Comparison of ENCODE assay signal across 32 mouse cellular contexts in genomic region chr13:98809087-98809486, GRCm38 (mm10). TPM values are rescaled to one million over a fixed set of nuclear protein-coding genes. Genes with fewer than 3 reads are reported as not detected.
DNase-seq lines count a peak whose midpoint lies in the region; ATAC-seq and TF ChIP-seq lines count a peak whose summit lies in the region.
"Had no signal": no experiment of that assay in that cellular context is flagged by ENCODE, and none has a peak within 500 bp of the region (broad histone marks: within the 10 kb centered on the region; RNA-seq: fewer than 3 reads in every experiment).

No protein-coding gene starts in this region.

- peak; percentile 28 for TF ChIP-seq CTCF in intestine, postnatal 0 days (IDR thresholded peaks at IDR 0.05; ENCODE audit: low read depth)
- peak; percentile 33 for TF ChIP-seq CTCF in Patski (IDR thresholded peaks at IDR 0.05)

- no peak overlapping the region for H3K27ac ChIP-seq in intestine, postnatal 0 days (ENCODE audit: low read depth, low read length)
- H3K27ac ChIP-seq in intestine, embryonic 15.5 days, result no peak overlapping the region
- H3K27ac ChIP-seq in liver, embryonic 13.5 days, result no peak overlapping the region
- no peak overlapping the region for H3K27ac ChIP-seq in liver, embryonic 11.5 days (ENCODE audit: low read depth, low read length)
- peak overlapping the region; percentile 51 for H3K27ac ChIP-seq in macrophage
- H3K27ac ChIP-seq: embryonic facial prominence, embryonic 13.5 days; forebrain, embryonic 12.5 days; heart, embryonic 13.5 days; hindbrain, embryonic 10.5 days; hindbrain, embryonic 15.5 days; limb, embryonic 13.5 days; midbrain, embryonic 12.5 days; neural tube, embryonic 12.5 days had no signal

- 0 out of 2 replicates have a peak, but pooled peaks cover 3% of the 10 kb centered on the region for H3K4me1 ChIP-seq in intestine, postnatal 0 days (replicated peaks; ENCODE audit: control insufficient read depth, insufficient read depth, low read length)
- H3K4me1 ChIP-seq in intestine, embryonic 15.5 days (replicated peaks), result 0 out of 2 replicates have a peak, but pooled peaks cover 5% of the 10 kb centered on the region
- peaks cover 40% of the 10 kb centered on the region for H3K4me1 ChIP-seq in liver, embryonic 13.5 days (replicated peaks)
- peaks cover 13% of the 10 kb centered on the region for H3K4me1 ChIP-seq in liver, embryonic 11.5 days (replicated peaks; ENCODE audit: control insufficient read depth, insufficient read depth, low read length)

- POLR2A ChIA-PET in Patski (lab: Charles Lee), result no interaction called here

- no peak overlapping the region for H3K9ac ChIP-seq in intestine, postnatal 0 days (ENCODE audit: low read depth, low read length)
- no peak overlapping the region for H3K9ac ChIP-seq in intestine, embryonic 15.5 days
- no peak overlapping the region for H3K9ac ChIP-seq in liver, embryonic 13.5 days
- H3K9ac ChIP-seq in liver, embryonic 11.5 days (ENCODE audit: low read depth, low read length), result no peak overlapping the region
- H3K9ac ChIP-seq: embryonic facial prominence, embryonic 13.5 days; forebrain, embryonic 12.5 days; forebrain, postnatal 0 days; heart, embryonic 13.5 days; hindbrain, embryonic 15.5 days; limb, embryonic 13.5 days; midbrain, embryonic 12.5 days; neural tube, embryonic 12.5 days had no signal

- no peak overlapping the region for H3K4me2 ChIP-seq in intestine, postnatal 0 days (replicated peaks; ENCODE audit: low read depth)
- no peak overlapping the region for H3K4me2 ChIP-seq in intestine, embryonic 15.5 days (replicated peaks)
- no peak overlapping the region for H3K4me2 ChIP-seq in liver, embryonic 13.5 days
- no peak overlapping the region for H3K4me2 ChIP-seq in liver, embryonic 11.5 days
- H3K4me2 ChIP-seq: embryonic facial prominence, embryonic 13.5 days; forebrain, embryonic 12.5 days; heart, embryonic 13.5 days; hindbrain, embryonic 15.5 days; limb, embryonic 13.5 days; midbrain, embryonic 12.5 days; neural tube, embryonic 12.5 days had no signal

- H3K36me3 ChIP-seq in intestine, postnatal 0 days (ENCODE audit: control insufficient read depth, insufficient read depth), result no peaks in the 10 kb centered on the region
- no peaks in the 10 kb centered on the region for H3K36me3 ChIP-seq in intestine, embryonic 15.5 days
- peaks cover 8% of the 10 kb centered on the region for H3K36me3 ChIP-seq in liver, embryonic 13.5 days
- H3K36me3 ChIP-seq in liver, embryonic 11.5 days (ENCODE audit: control insufficient read depth, insufficient read depth, low read length), result 0 out of 2 replicates have a peak, but pooled peaks cover 3% of the 10 kb centered on the region
- H3K36me3 ChIP-seq in macrophage (ENCODE audit: inconsistent target), result peaks cover 13% of the 10 kb centered on the region; the same call in 1 of the 2 replicates

- ATAC-seq in intestine, postnatal 0 days, result no peak
- ATAC-seq in intestine, embryonic 15.5 days, result no peak
- peak; percentile 39; the same call in 1 of the 2 replicates for ATAC-seq in liver, embryonic 13.5 days (ENCODE audit: low read depth)
- ATAC-seq in liver, embryonic 11.5 days (replicated peaks; ENCODE audit: low FRiP score), result no peak
- no peak for ATAC-seq in Patski
- ATAC-seq in cerebellum, adult (ENCODE audit: insufficient number of reproducible peaks, low FRiP score, low TSS enrichment), result no peak
- ATAC-seq: forebrain, postnatal 0 days; inflammation-experienced regulatory T-cells, adult 6 months had no signal

- in situ Hi-C loops in Patski (cut with MboI; ENCODE audit: low pct_unique_long_range_greater_than_20kb), result no loop called here

- CTCF ChIA-PET in Patski (lab: Charles Lee), result interaction anchor here (0.9 kb wide), 1 partner anchor 61 kb away, joined by 3 read pairs; no protein-coding TSS in a partner anchor

- DNase-seq in liver, embryonic 13.5 days, result no peak
- DNase-seq in liver, embryonic 11.5 days (ENCODE audit: low spot score), result no peak
- DNase-seq in Patski (ENCODE audit: low read depth, low spot score), result no peak
- DNase-seq: adrenal gland, postnatal 14 days; B cell, adult 2 months; cerebellum, adult 18-20 months; cerebellum, postnatal 10 days; forebrain, postnatal 0 days; gastrocnemius, postnatal 14 days; heart, adult 18-20 months; heart, postnatal 14 days; kidney, adult 9 months; kidney, postnatal 14 days; lung, adult 2 months; right cerebral cortex, adult 18-20 months; spleen, adult 18-20 months; thymus, postnatal 14 days had no signal

- H3K9me3 ChIP-seq in intestine, postnatal 0 days (ENCODE audit: control insufficient read depth), result no peaks in the 10 kb centered on the region
- no peaks in the 10 kb centered on the region for H3K9me3 ChIP-seq in intestine, embryonic 15.5 days
- H3K9me3 ChIP-seq in liver, embryonic 13.5 days (replicated peaks), result no peaks in the 10 kb centered on the region
- no peaks in the 10 kb centered on the region for H3K9me3 ChIP-seq in liver, embryonic 11.5 days (ENCODE audit: control insufficient read depth, low read length)
- H3K9me3 ChIP-seq: embryonic facial prominence, embryonic 13.5 days; forebrain, embryonic 12.5 days; heart, embryonic 13.5 days; hindbrain, embryonic 10.5 days; hindbrain, embryonic 15.5 days; limb, embryonic 13.5 days; midbrain, embryonic 12.5 days; neural tube, embryonic 12.5 days had no signal

- WGBS in intestine, postnatal 0 days, result 36% methylated on average over 1 of the region's 1 CpGs
- 77% methylated on average over 1 of the region's 1 CpGs for WGBS in intestine, embryonic 15.5 days
- 23% methylated on average over 1 of the region's 1 CpGs for WGBS in liver, embryonic 13.5 days (ENCODE audit: insufficient replicate concordance)
- 38% methylated on average over 1 of the region's 1 CpGs for WGBS in liver, embryonic 11.5 days
- WGBS in macrophage (ENCODE audit: missing documents), result 100% methylated on average over 1 of the region's 1 CpGs

- H3K27me3 ChIP-seq in intestine, postnatal 0 days (replicated peaks; ENCODE audit: control insufficient read depth, insufficient read depth, low read length), result no peaks in the 10 kb centered on the region
- H3K27me3 ChIP-seq in intestine, embryonic 15.5 days (replicated peaks), result no peaks in the 10 kb centered on the region
- H3K27me3 ChIP-seq in liver, embryonic 13.5 days, result no peaks in the 10 kb centered on the region
- no peaks in the 10 kb centered on the region for H3K27me3 ChIP-seq in liver, embryonic 11.5 days (replicated peaks; ENCODE audit: control insufficient read depth, insufficient read depth, low read length)
- no peaks in the 10 kb centered on the region for H3K27me3 ChIP-seq in Patski
- H3K27me3 ChIP-seq: CH12.LX; embryonic facial prominence, embryonic 13.5 days; forebrain, embryonic 12.5 days; heart, embryonic 13.5 days; hindbrain, embryonic 15.5 days; limb, embryonic 13.5 days; midbrain, embryonic 12.5 days; neural tube, embryonic 12.5 days had no signal

- H3K79me2 ChIP-seq in macrophage (ENCODE audit: inconsistent target), result peaks cover 100% of the 10 kb centered on the region

- no peak overlapping the region for H3K4me3 ChIP-seq in intestine, postnatal 0 days (ENCODE audit: low read depth, low read length)
- no peak overlapping the region for H3K4me3 ChIP-seq in intestine, embryonic 15.5 days (replicated peaks)
- no peak overlapping the region for H3K4me3 ChIP-seq in liver, embryonic 13.5 days (replicated peaks)
- H3K4me3 ChIP-seq in liver, embryonic 11.5 days (ENCODE audit: low read depth, low read length), result no peak overlapping the region
- no peak overlapping the region for H3K4me3 ChIP-seq in macrophage (ENCODE audit: inconsistent target)
- H3K4me3 ChIP-seq: embryonic facial prominence, embryonic 13.5 days; forebrain, embryonic 12.5 days; heart, embryonic 13.5 days; hindbrain, embryonic 10.5 days; hindbrain, embryonic 15.5 days; limb, embryonic 13.5 days; midbrain, embryonic 12.5 days; myocyte; neural tube, embryonic 12.5 days had no signal

RNA-seq across cellular contexts. Expression of gene Fcho2, which starts 6.2 kb away (rescaled TPM):
- polyA plus RNA-seq in intestine, postnatal 0 days (2015; fragmentation: Nextera tagmentation; extraction: Ambion mirVana), result 24.7 and 30.3 TPM in 2 replicates
- 35.7 and 38.6 TPM in 2 replicates for polyA plus RNA-seq in intestine, embryonic 15.5 days (2015; fragmentation: Nextera tagmentation; extraction: Ambion mirVana)
- 20.6 and 28.5 TPM in 2 replicates for polyA plus RNA-seq in liver, embryonic 13.5 days (2015; fragmentation: Nextera tagmentation; extraction: Ambion mirVana)
- polyA plus RNA-seq in liver, embryonic 11.5 days (2014; fragmentation: Nextera tagmentation; extraction: Ambion mirVana), result 23.7 and 25.3 TPM in 2 replicates
- 37.0 TPM for polyA plus RNA-seq in Patski (2021)
- total RNA-seq in macrophage (2018; cell fraction: chromatin; rRNA removed), result 100 to 1,000 TPM; 133 to 774 (median 552) TPM
- total RNA-seq in macrophage (2018; cell fraction: cytosol; rRNA removed), result 100 to 1,000 TPM in 5 of 26 experiments, 10 to 100 TPM in 21; 34.5 to 126 (median 79.4) TPM
- 100 to 1,000 TPM in 21 of 26 experiments, 10 to 100 TPM in 5; 87.6 to 549 (median 241) TPM for total RNA-seq in macrophage (2018; cell fraction: nucleus; rRNA removed)
- 41.5 to 104 TPM (median 81.1 TPM) in 3 replicates for polyA plus RNA-seq in macrophage (2018)
